Mouse (Mus musculus): ENCODE results near the gene AW209491.

The AW209491 gene

DNA sequence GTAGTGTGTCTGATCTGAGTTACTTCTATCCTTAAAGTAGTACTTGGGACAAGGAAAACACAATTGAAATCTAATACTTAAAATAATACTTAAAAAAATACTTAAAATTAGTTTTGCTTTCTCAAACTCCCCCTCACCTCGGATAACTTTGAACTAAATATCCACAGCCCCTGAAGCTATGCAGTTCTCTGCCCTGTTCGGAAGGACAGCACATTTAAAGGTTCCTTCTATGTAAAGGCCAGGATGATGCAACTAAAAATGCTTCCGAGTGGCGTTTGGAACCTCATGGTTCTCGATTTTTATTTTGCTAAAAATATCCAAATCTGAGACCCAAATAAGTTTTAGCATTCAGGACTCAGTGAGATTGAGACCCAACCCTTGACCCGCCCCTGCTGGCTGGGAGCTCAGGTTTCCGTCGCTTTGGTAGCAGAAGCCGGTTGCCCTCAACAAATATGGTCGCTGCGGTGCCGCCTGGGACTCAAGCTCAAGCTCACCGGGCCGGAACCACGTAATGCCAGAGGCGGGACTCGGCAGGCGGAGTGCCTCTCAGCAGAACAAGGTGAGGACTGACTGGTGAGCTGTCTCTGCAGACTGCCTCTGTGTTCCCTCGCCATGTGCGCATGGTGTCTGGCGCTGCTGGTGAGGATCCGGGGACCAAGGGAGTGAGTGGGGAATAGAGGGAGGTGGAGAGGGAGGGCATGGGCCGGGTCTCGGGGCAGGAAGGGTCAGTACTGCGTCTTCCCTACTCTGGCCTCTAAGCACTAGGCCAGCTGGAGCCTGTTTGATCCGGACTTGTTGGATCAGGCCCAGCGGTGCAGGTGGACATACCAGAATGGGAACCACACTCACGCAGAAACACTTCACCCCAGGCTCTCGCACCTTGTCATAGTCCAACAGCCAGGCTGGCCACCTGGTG is at the start of gene AW209491:
TSS of gene AW209491 (plus strand) at position 429 of the 916 bp plus-strand sequence.
- DNase-seq = peak; percentile 97

DNA sequence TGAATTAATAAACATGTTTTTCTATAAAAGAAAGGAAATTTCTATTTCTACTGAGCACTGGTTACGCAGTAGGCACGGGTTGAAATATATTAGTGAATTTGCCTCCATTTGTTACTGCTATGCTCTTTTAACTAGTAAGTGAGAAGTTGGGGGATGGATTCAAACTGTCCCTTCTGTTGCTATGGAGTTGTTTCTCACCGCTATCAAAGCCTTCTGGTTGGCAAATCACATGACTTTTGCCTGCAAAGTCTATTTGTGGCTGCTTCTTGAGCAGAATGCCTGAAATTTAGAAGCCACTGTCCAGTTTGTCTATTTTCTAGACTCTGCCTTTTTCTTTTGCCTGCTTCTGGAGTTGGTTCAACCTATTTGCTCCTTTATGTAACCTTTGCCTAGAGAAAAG is 49.6 kb upstream of the AW209491 start:
- no peak for DNase-seq

DNA sequence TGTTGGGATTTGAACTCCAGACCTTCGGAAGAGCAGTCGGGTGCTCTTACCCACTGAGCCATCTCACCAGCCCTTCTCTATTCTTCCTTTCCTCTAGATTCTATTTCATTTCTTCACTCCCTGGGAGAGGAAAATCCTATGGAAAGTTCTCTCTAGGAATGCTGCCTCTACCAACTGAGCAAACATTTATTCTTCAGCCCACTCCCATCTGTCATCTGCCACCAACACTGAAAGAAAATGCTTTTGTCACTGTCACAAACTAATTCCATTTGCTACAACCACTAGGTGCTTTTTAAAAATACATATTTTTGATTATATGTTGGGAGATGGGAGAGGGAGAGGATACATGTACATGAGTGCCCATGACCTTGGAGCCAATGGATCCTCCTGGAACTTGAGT is 27.2 kb upstream of the AW209491 start:
- peak; percentile 14 for DNase-seq

DNA sequence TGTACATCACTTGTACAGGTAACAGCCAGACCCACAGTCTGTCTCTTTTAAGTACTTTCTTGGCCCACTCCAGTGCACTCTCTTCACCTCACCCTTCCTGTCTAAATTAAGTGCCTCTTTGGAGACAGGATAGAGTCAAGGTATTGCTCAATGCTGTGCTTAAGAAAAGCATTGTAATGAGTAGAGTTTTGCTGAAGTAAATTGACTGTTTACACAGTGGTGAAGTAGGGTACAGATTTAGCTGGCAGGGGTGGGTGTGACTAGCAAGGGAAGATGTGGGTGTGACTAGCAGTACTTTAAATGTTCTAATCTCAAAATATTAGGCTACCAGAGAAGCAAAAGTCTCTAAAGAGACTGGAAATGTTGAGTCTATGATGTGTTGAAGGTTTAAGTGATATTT is 22.3 kb upstream of the AW209491 start:
- DNase-seq = no peak

DNA sequence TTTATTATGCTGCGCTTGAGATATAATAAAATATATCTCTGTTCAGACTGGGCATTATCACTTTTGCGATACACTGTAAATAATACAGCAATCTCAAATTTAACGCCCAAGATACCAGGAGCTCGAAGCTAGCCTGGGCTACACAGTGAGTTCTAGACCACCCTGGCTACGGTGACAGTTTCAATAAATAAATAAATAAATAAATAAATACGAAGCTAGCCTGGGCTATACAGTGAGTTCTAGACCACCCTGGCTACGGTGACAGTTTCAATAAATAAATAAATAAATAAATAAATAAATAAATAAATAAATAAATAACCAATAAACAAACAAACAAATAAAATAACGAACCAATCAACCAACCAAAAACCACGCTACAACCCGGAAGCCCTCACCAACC is 17.5 kb upstream of the AW209491 start:
- DNase-seq = no peak

DNA sequence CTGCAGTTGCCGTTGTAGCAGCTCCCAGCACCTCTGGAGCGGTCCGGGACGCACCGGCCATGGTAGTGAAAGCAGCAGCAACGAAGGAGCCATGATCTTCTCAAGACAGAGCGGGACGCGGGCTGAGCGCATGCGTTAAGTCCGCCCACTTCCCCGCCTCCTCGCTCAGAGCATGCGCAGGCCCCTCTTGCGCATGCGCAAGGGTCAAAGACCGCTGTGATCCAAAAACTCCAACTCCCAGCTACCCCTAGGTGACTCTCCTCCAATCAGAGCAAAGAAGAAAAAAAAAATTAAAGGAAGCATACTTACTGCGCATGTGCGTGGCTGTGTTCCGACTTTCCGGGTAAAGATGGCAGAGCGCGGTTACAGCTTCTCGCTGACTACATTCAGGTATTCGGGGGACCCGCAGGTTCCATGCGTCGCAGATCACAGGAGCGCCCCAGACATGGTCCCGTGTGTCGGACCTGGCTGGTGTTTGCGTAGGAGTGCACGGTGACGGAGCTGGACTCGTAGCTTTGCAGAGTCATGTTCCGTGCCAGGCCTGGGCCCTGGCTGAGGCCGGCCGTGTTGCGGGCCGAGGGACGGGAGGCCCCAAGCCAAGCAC is 16.9 kb upstream of the AW209491 start, which contains the start of the genes Mrpl32 and Psma2:
TSS of gene Mrpl32 (minus strand) at position 240 of the 604 bp plus-strand sequence.
TSS of gene Psma2 (plus strand) at position 315 of the 604 bp plus-strand sequence.
- peak; percentile 98 for DNase-seq

DNA sequence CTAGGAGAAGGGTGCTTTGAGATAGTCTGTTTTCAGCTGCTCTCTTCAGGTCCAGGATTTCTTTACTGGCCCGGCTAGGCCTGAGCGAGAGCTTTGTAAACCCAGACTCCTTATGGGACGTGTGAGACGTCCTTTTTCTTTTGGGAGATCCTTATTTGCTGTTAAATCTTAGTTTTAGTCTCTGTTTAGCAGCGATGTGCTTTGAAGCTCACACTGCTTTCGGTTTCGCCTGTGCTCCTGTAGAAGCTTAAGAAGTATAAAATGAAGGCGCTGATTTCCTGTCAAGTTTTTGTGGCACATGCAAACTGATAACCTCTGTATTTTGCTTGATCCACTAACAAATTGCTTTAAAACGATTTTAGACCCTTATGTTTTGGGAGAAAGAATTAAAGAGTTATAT is 16.4 kb upstream of the AW209491 start:
- DNase-seq = no peak

DNA sequence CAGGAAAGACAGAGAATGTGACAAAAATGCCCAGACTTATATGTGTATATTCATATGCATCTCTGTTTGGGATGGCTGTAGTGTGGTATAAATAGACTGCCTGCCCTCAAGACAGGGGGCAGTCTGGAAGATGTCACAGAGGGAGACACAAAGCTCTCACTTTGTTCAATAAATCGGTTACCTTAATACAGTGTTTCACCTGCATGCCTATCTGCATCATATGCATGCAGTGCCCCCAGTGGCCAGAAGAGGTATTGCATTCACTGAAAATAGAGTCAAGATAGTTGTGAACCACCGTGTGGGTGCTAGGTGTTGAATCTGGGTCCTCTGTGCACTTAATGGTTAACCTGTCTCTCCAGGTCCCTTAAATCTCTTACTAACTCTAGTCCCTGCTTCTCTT is 11.2 kb upstream of the AW209491 start:
- peak; percentile 52 for DNase-seq

DNA sequence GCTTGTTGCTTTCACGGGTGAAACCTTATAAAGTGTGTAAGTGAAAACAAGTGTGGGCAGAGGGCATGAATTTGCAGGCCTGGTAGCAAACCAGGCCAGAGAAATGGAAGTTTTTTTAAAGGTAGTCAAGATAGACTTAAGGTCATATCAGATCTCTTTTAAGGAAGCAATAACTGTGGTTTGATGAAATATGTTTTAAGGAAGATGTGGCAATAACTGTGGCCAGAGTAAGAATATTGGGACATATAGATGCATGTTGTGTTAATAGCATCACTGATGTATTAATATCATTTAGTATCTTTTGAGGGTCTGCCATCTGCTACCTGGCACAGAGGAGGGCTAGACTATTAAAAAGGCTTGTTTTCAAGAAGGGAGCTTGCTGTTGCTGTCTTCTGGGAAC is 10.0 kb downstream of the AW209491 start:
- DNase-seq = no peak

DNA sequence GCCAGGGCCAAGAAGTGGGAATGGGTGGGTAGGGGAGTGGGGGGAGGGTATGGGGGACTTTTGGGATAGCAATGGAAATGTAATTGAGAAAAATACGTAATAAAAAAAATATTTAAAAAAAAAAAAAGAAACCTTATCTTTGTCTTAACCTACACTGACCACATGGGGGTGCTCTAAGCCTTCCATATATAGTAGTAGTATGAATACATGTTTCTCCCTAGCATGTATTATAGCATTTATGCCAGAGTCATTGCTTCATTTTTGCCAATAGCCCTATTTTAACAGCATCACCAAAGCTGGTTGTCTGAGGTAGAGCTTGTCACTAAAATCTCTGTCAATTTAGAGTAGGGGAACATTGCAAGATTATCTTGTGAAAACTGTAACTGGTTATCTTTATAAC is 19.3 kb downstream of the AW209491 start:
- no peak for DNase-seq

DNA sequence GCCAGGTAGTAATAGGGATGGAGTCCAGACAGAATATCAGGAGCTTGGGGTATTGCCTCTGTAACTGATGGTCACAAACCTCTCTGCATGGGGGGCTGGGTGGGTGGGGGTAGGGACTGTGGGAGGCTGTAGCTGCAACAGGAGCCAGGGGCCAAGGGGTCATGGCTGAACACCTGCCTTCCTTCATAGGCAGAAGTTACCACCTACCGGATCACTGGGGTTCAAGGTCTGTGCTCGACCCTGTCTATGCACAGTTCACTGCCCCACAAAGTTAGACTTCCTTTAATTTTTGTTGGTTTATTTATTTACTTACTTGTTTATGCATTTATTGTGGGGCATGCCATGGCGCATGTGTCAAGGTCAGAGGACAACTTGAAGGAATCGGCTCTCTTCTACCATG is 37.2 kb downstream of the AW209491 start:
- DNase-seq = no peak

DNA sequence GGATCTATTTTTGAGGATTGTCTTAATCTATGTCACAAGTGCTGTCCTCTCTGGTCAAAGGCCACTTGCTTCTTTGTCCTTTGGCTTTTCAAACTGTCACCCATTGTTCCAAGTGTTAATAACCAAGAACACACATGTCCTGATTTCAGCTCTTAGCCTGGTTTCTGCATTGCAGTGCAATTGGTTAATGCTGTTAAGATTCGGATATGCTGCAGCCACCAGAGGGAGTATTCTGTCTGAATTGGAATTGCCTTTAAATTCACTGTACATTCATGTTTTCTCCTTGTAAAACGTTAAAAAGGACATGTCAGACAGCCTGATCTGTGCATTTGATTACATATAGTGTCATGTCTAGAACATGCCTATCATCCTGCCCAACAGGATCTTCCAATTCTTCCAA is 40.4 kb downstream of the AW209491 start:
- DNase-seq = peak; percentile 33
